Mouse (Mus musculus) liver, embryonic 16.5 days (tissue): ENCODE measurements around the gene Gm12394. TPM values are rescaled to one million over a fixed set of nuclear protein-coding genes. Genes with fewer than 3 reads are reported as not detected.
A peak's percentile ranks its signal among the peaks of the same experiment; 100 is the strongest.
"Not testable (repeated sequence)": the region's sequence is repeated elsewhere in the genome, so short reads cannot be mapped to it uniquely, and the experiment has no call there.

Experiments
- ATAC-seq: fragments of 200-750 bp; cut with Nextera tagmentation; 2 replicates; pipeline ENCODE4 v1.8.0; 2017; ENCODE audit warnings: low read depth, mild to moderate bottlenecking, moderate number of reproducible peaks, moderate library complexity
- H3K27ac ChIP-seq: fragments of 300-500 bp; sonication (generic); 2 replicates; pipeline ENCODE4 v1.5.1; 2014; ENCODE audit warnings: mild to moderate bottlenecking, low read length
- H3K27me3 ChIP-seq: fragments of 300-500 bp; sonication (generic); 2 replicates; pipeline ENCODE4 v1.6.1; 2014; ENCODE audit warnings: low read depth, low read length, mixed read lengths; ENCODE audit not compliant: control insufficient read depth, insufficient read depth
- H3K36me3 ChIP-seq: fragments of 300-500 bp; sonication (generic); 2 replicates; pipeline ENCODE4 v1.6.1; 2014; ENCODE audit warnings: mild to moderate bottlenecking; ENCODE audit not compliant: control insufficient read depth, insufficient read depth
- H3K4me1 ChIP-seq: fragments of 300-500 bp; sonication (generic); 2 replicates; pipeline ENCODE4 v1.6.1; 2014; ENCODE audit warnings: low read depth, low read length, mixed read lengths; ENCODE audit not compliant: control insufficient read depth
- H3K4me2 ChIP-seq: fragments of 300-500 bp; sonication (generic); 2 replicates; pipeline ENCODE4 v1.6.1; 2014; ENCODE audit warnings: low read depth, low read length, mixed read lengths
- H3K4me3 ChIP-seq: fragments of 300-500 bp; sonication (generic); 2 replicates; pipeline ENCODE4 v1.5.1; 2014; ENCODE audit warnings: low read depth, mild to moderate bottlenecking, low read length
- H3K9ac ChIP-seq: fragments of 300-500 bp; sonication (generic); 2 replicates; pipeline ENCODE4 v1.6.1; 2014; ENCODE audit warnings: low read depth, low read length
- H3K9me3 ChIP-seq: fragments of 300-500 bp; sonication (generic); replicated peaks from 2 replicates; pipeline ENCODE4 v1.6.1; 2016; ENCODE audit warnings: low read length; ENCODE audit not compliant: control insufficient read depth
- WGBS: fragments of 180-500 bp; shearing (Covaris S2); extraction: QIAGEN DNeasy Blood & Tissue Kit; methylation state at CpG from one replicate; pipeline ENCODE4 v1.1.7; 2014; ENCODE audit not compliant: insufficient replicate concordance; 5-methylcytosine and 5-hydroxymethylcytosine counted together
- polyA plus RNA-seq: library from polyadenylated mRNA; unstranded; fragments of >200 nt; fragmentation: Nextera tagmentation; extraction: Ambion mirVana; gene quantifications from 2 replicates; pipeline ENCODE4 v1.2.1, GENCODE M21; 2015

The Gm12394 gene
- not detected in 2 replicates for polyA plus RNA-seq

DNA sequence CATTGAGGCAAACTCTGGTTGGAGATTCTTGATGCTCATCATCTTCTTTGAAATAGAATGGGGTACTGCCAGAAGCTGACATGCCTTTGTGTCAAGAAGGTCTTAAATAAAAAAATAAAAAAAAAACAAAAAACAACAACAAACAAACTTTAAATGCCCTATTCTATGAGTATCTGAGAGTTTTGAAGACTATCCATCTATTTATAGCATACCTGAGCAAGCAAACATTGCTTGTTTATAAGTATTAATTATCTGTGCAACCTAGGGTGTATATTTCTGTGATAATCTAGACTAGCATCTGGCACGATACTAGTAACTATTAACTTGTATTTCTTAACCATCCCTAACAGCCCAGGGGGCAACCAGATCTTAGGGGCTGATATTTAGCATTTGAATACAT lies at the start of gene Gm12394:
Gm12394 (minus strand) TSS at position 101 of the 400 bp plus-strand sequence.
- not testable (repeated sequence) for H3K27ac ChIP-seq

DNA sequence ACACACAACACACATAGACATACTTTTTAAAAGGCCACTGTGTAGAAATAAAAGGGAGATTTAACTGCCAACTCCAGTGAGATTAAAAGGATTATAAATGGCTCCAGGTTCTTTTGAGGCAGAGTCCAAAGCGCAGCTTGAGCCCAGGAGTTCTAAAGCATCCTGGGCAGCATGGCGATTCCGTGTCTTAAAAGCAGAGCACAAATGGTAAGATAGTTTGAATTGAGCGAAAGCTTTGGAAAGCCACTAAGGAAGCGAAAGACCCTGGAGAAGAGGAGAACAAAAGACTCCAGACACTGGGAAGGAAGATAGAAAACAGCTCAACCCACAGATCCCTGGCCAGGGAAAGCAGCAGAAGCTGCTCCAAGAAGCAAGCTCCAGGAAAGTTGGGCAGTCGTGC lies 48.4 kb upstream of the Gm12394 start:
- ATAC-seq = no peak
- Histone ChIP-seq H3K27ac (no peak overlapping the region), H3K4me2 (no peak overlapping the region), H3K4me1 (peaks cover 6% of the 10 kb centered on the region), H3K27me3 (no peaks in the 10 kb centered on the region; the same call in 1 of the 2 replicates), H3K9ac (no peak overlapping the region), H3K36me3 (no peaks in the 10 kb centered on the region), H3K9me3 (no peaks in the 10 kb centered on the region), H3K4me3 (no peak overlapping the region)
- 74% methylated on average over 6 of the region's 6 CpGs for WGBS

More for the DNA sequence above, at the start of gene Gm12394:
- not testable (repeated sequence) for H3K9ac ChIP-seq, H3K9me3 ChIP-seq, H3K4me1 ChIP-seq, H3K27me3 ChIP-seq, H3K4me3 ChIP-seq, ATAC-seq, H3K36me3 ChIP-seq, H3K4me2 ChIP-seq
- 52% methylated on average over 1 of the region's 1 CpGs for WGBS

DNA sequence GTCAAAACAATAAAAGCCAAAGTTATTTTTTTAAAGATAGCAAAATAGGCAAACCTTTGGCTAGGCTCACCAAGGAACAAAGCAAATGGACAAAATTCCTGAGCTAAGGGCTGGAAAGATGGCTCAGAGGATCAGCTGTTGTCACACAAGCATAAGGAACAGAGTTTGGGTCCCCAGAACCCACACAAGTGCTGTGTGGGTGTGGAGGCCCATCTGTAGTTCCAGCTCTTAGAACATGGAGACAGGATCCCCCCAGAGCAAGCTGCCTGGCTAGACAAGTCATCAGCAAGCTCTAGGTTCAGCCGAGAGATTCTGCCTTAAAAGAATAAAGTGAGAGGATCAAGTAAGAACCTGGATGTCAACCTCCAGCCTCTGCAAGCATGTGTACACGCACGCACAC lies 48.0 kb upstream of the Gm12394 start:
- Histone ChIP-seq H3K27me3 (no peaks in the 10 kb centered on the region; the same call in 1 of the 2 replicates), H3K4me1 (peaks cover 6% of the 10 kb centered on the region), H3K9ac (no peak overlapping the region), H3K27ac (no peak overlapping the region), H3K4me3 (no peak overlapping the region), H3K36me3 (no peaks in the 10 kb centered on the region), H3K4me2 (no peak overlapping the region), H3K9me3 (no peaks in the 10 kb centered on the region)
- ATAC-seq = no peak
- 75% methylated on average over 3 of the region's 3 CpGs for WGBS

DNA sequence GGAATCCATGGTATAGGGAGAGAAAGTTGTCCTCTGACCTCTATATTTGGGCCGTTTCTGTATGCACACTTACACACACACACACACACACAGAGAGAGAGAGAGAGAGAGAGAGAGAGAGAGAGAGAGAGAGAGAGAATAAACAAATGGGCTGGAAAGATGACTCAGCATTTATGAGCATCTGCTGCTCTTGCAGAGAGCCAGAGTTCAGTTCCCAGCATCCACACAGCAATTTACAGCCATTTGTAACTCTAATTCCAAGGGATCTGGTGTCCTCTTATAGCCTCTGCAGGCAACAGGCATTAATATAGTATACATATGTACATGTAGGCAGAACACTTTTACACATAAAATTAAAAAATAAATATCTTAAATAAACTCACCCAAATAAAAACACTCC lies 47.4 kb upstream of the Gm12394 start:
- Histone ChIP-seq H3K4me3 (no peak overlapping the region), H3K27ac (no peak overlapping the region), H3K4me1 (peaks cover 6% of the 10 kb centered on the region), H3K9ac (no peak overlapping the region), H3K4me2 (no peak overlapping the region), H3K36me3 (no peaks in the 10 kb centered on the region), H3K27me3 (no peaks in the 10 kb centered on the region; the same call in 1 of the 2 replicates), H3K9me3 (no peaks in the 10 kb centered on the region)
- peak; percentile 24; the same call in 1 of the 2 replicates for ATAC-seq
- 9% methylated on average over 1 of the region's 1 CpGs for WGBS

DNA sequence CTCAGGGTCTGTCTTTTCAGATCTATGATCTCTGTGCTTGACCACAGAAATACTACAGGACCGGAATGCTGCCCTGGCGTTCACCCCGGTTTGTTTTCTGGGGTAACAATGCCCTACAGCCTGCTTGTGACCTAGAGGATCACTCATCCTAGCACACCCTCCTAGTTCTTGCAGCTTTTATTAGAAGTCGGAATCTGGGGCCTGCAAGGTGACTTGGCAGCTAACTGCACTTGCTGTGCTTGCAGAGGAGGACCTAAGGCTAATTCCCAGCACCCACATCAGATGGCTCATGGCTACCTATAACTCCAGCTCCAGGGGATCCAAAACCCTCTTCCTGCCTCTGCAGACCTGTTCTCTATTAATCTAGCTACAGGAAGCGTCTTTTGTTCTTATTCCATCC lies 46.2 kb upstream of the Gm12394 start:
- no peak for ATAC-seq

DNA sequence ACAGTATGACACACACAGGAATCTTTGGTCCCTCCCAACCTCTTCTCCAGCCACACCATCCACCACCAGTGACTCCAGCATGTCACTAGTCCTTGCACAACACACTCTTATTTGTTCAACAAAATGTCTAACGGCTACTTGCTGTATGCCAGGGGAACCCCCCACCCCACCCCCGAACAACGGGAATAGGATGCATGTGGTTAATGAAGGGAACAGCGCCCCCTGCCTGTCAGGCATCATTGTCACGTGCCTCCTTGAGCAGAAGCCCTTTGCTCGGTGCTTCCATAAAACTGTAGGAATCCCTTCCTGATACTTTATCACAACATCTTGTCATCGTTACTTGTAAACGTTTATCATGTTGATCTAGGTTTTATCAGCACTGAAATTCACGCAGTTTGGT lies 45.6 kb upstream of the Gm12394 start:
- H3K4me2 ChIP-seq = no peak overlapping the region
- no peaks in the 10 kb centered on the region for H3K36me3 ChIP-seq
- no peaks in the 10 kb centered on the region for H3K9me3 ChIP-seq
- 0 out of 2 replicates have a peak, but pooled peaks have one; percentile 32 for ATAC-seq
- no peaks in the 10 kb centered on the region; the same call in 1 of the 2 replicates for H3K27me3 ChIP-seq
- 28% methylated on average over 9 of the region's 9 CpGs for WGBS
- peaks cover 6% of the 10 kb centered on the region for H3K4me1 ChIP-seq
- H3K27ac ChIP-seq = no peak overlapping the region
- H3K9ac ChIP-seq = no peak overlapping the region
- no peak overlapping the region for H3K4me3 ChIP-seq

More for the DNA sequence above, 46.2 kb upstream of the Gm12394 start:
- H3K27me3 ChIP-seq = no peaks in the 10 kb centered on the region; the same call in 1 of the 2 replicates
- no peak overlapping the region for H3K4me3 ChIP-seq
- H3K9ac ChIP-seq = no peak overlapping the region
- peaks cover 6% of the 10 kb centered on the region for H3K4me1 ChIP-seq
- H3K27ac ChIP-seq = no peak overlapping the region
- H3K4me2 ChIP-seq = no peak overlapping the region
- no peaks in the 10 kb centered on the region for H3K9me3 ChIP-seq
- 73% methylated on average over 5 of the region's 5 CpGs for WGBS
- no peaks in the 10 kb centered on the region for H3K36me3 ChIP-seq

DNA sequence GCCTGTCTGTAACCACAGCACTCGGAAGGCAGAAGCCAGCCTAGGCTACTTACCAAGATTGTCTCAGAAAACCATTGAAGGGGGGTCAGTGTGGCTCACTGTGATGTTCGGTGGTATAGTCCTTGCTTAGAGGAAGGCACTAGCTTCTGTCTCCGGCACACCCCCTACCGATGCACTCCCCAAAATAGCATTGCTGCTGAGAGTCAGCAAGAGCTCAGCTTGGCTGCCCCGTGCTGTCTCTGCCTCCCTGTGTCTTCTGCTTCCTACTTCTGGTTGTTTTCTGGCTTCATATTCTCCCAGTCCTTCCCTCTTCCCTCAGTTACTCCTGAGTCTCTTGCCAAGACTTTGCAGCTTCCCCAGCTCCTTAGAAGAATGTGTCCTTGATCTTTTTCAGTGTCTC lies 44.3 kb upstream of the Gm12394 start:
- no peaks in the 10 kb centered on the region for H3K36me3 ChIP-seq
- no peaks in the 10 kb centered on the region; the same call in 1 of the 2 replicates for H3K27me3 ChIP-seq
- peaks cover 6% of the 10 kb centered on the region for H3K4me1 ChIP-seq
- ATAC-seq = no peak
- no peak overlapping the region for H3K27ac ChIP-seq
- no peak overlapping the region for H3K9ac ChIP-seq
- H3K4me2 ChIP-seq = no peak overlapping the region
- WGBS = 46% methylated on average over 5 of the region's 5 CpGs
- H3K9me3 ChIP-seq = no peaks in the 10 kb centered on the region
- no peak overlapping the region for H3K4me3 ChIP-seq

DNA sequence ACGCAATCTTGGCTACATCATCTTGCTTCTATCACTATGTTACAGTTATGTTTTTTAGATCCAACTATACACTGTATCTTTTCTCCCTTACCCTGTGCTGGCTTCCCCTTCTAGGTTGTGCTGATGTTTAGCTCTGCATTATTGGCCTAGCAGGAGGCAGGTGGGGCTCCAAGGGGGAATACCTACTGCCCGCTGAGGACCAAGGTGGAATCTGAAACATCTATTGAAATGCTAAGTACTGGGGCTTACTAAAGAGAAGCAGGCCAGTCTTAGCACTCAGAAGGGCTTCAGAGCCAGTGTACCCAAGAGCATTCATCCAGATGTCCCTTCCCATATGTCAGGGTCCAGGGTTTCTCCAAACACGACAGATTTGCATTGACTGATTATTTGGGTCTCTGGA lies 42.3 kb upstream of the Gm12394 start:
- Histone ChIP-seq H3K9ac (no peak overlapping the region), H3K4me1 (peaks cover 5% of the 10 kb centered on the region), H3K36me3 (no peaks in the 10 kb centered on the region), H3K27ac (no peak overlapping the region), H3K4me2 (no peak overlapping the region), H3K4me3 (no peak overlapping the region), H3K9me3 (no peaks in the 10 kb centered on the region), H3K27me3 (no peaks in the 10 kb centered on the region; the same call in 1 of the 2 replicates)
- 27% methylated on average over 3 of the region's 3 CpGs for WGBS
- ATAC-seq = no peak

DNA sequence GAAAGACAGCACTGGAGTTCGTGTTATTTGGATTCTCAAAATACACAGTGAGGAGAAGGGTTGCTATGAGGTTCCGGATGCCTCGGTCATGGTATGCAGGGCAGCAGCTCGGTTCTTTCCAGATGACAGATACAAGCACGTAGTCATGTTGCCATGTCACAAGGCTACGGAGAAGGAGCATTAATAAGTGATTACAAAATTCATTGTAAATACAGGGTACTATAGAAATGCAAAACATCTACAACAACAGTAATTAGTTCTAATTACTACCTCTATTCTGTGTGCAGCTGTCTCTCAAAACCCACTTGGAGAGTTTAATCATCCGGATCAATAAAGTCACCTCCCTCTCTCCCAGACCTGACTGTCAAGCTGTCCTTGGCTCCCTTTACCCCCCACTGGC lies 38.5 kb upstream of the Gm12394 start:
- Histone ChIP-seq H3K9me3 (no peaks in the 10 kb centered on the region), H3K27ac (no peak overlapping the region), H3K4me1 (no peaks in the 10 kb centered on the region), H3K4me3 (no peak overlapping the region), H3K27me3 (no peaks in the 10 kb centered on the region), H3K9ac (no peak overlapping the region), H3K36me3 (no peaks in the 10 kb centered on the region), H3K4me2 (no peak overlapping the region)
- no peak for ATAC-seq
- 77% methylated on average over 7 of the region's 7 CpGs for WGBS
